18 mouse cellular contexts compared by ENCODE assay signal in the genomic region with DNA sequence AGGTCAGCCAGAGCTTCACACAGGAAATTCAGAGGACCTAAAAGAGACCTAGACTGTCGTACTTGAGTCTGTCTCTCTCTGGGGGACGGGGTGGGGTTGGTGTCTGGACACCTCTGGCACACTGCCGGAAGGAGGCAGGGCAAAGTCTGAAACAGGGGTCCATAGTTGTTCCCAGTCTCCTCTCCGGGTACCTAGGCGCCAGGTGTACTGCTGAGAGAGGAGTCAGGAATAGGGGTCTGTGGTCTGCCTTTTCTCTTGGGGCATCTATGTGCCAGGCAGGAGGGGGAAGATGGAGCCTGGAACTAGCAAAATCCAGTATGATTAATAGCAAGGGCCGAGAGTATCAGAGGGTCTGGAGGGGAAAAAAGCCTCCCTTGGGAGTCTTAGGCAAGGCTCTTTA.
"Had no signal": no experiment of that assay in that cellular context is flagged by ENCODE, and none has a peak within 500 bp of the region (broad histone marks: within the 10 kb centered on the region; RNA-seq: fewer than 3 reads in every experiment).

No protein-coding gene starts in this region.

- H3K9ac ChIP-seq: liver, postnatal 0 days; lung, embryonic 15.5 days; midbrain, embryonic 12.5 days; neural tube, embryonic 12.5 days; stomach, embryonic 15.5 days had no signal

- H3K27me3 ChIP-seq: lung, embryonic 15.5 days; midbrain, embryonic 12.5 days; neural tube, embryonic 12.5 days; stomach, embryonic 15.5 days had no signal

- H3K4me3 ChIP-seq: lung, embryonic 15.5 days; megakaryocyte, embryonic 14.5 days; midbrain, embryonic 12.5 days; neural tube, embryonic 12.5 days; stomach, embryonic 15.5 days had no signal

- H3K4me2 ChIP-seq: lung, embryonic 15.5 days; midbrain, embryonic 12.5 days; neural tube, embryonic 12.5 days; stomach, embryonic 15.5 days had no signal

- DNase-seq: liver, postnatal 0 days; lung, adult 2 months; lung, postnatal 14 days; lung, postnatal 36 days; midbrain, embryonic 14.5 days; right cerebral cortex, postnatal 14 days; thymus, adult 2 months; thymus, postnatal 25 days; thymus, postnatal 4 days had no signal

- H3K4me1 ChIP-seq: lung, embryonic 15.5 days; neural tube, embryonic 12.5 days; stomach, embryonic 15.5 days had no signal

- H3K36me3 ChIP-seq: lung, embryonic 15.5 days; midbrain, embryonic 12.5 days; neural tube, embryonic 12.5 days; stomach, embryonic 15.5 days had no signal

- H3K9me3 ChIP-seq: lung, embryonic 15.5 days; megakaryocyte, embryonic 14.5 days; midbrain, embryonic 12.5 days; neural tube, embryonic 12.5 days; stomach, embryonic 15.5 days had no signal

- H3K27ac ChIP-seq: lung, embryonic 15.5 days; macrophage; midbrain, embryonic 12.5 days; neural tube, embryonic 12.5 days; stomach, embryonic 15.5 days; stomach, postnatal 0 days had no signal

- ATAC-seq: liver, postnatal 0 days; lung, postnatal 0 days; midbrain, embryonic 16.5 days had no signal
